Mouse (Mus musculus) midbrain, postnatal 0 days (tissue): ENCODE data around the gene Fbf1. TPM values are rescaled to one million over a fixed set of nuclear protein-coding genes. Genes with fewer than 3 reads are reported as not detected.

Experiments used
- ATAC-seq: fragments of 200-750 bp; cut with Nextera tagmentation; 2 replicates; pipeline ENCODE4 v1.8.0; 2017; ENCODE audit warnings: moderate number of reproducible peaks, mild to moderate bottlenecking, moderate TSS enrichment, moderate library complexity; ENCODE audit not compliant: low FRiP score
- DNase-seq: peaks from one replicate; pipeline ENCODE4 v3.0.0-alpha.2; 2015; ENCODE audit warnings: low spot score
- H3K27ac ChIP-seq: fragments of 300-500 bp; sonication (generic); 2 replicates; pipeline ENCODE4 v1.5.1; 2014; ENCODE audit warnings: low read depth, mild to moderate bottlenecking, low read length, mixed read lengths
- H3K27me3 ChIP-seq: fragments of 300-500 bp; sonication (generic); 2 replicates; pipeline ENCODE4 v1.6.1; 2014; ENCODE audit warnings: low read length, control low read depth, mixed read lengths; ENCODE audit not compliant: insufficient read depth
- H3K36me3 ChIP-seq: fragments of 300-500 bp; sonication (generic); 2 replicates; pipeline ENCODE4 v1.6.1; 2014; ENCODE audit warnings: low read length, control low read depth, mixed read lengths; ENCODE audit not compliant: insufficient read depth
- H3K4me1 ChIP-seq: fragments of 300-500 bp; sonication (generic); 2 replicates; pipeline ENCODE4 v1.6.1; 2014; ENCODE audit warnings: mild to moderate bottlenecking, control low read depth, antibody characterized with exemption, low read length, mixed read lengths; ENCODE audit not compliant: insufficient read depth
- H3K4me2 ChIP-seq: fragments of 300-500 bp; sonication (generic); 2 replicates; pipeline ENCODE4 v1.6.1; 2014; ENCODE audit warnings: low read depth, mild to moderate bottlenecking, low read length, mixed read lengths; ENCODE audit not compliant: poor library complexity, severe bottlenecking
- H3K4me3 ChIP-seq: fragments of 300-500 bp; sonication (generic); 2 replicates; pipeline ENCODE4 v1.5.1; 2014; ENCODE audit warnings: low read depth, mild to moderate bottlenecking, low read length, moderate library complexity
- H3K9ac ChIP-seq: fragments of 300-500 bp; sonication (generic); replicated peaks from 2 replicates; pipeline ENCODE4 v1.6.1; 2014; ENCODE audit warnings: mild to moderate bottlenecking, low read length, moderate library complexity, mixed read lengths; ENCODE audit not compliant: poor library complexity, severe bottlenecking
- H3K9me3 ChIP-seq: fragments of 300-500 bp; sonication (generic); 2 replicates; pipeline ENCODE4 v1.6.1; 2016; ENCODE audit warnings: low read length, control low read depth
- CTCF ChIP-seq: IDR thresholded peaks from 2 replicates; pipeline ENCODE4 v1.5.1; 2016; ENCODE audit warnings: antibody characterized with exemption, mild to moderate bottlenecking
- WGBS: fragments of 180-500 bp; shearing (Covaris S2); extraction: QIAGEN DNeasy Blood & Tissue Kit; methylation state at CpG from one replicate; pipeline ENCODE4 v1.1.7; 2014; 5-methylcytosine and 5-hydroxymethylcytosine counted together
- polyA plus RNA-seq: library from polyadenylated mRNA; unstranded; fragments of >200 nt; fragmentation: Nextera tagmentation; extraction: Ambion mirVana; gene quantifications from 2 replicates; pipeline ENCODE4 v1.2.1, GENCODE M21; 2015
- total RNA-seq: library from RNA; depleted of rRNA; stranded (reverse); fragments of >200 nt; gene quantifications from 2 replicates; pipeline ENCODE4 v1.2.3, GENCODE M21; 2014

Gene Fbf1
- total and polyA plus RNA-seq, 2 experiments from 2014 or later, result 43.7 to 83.0 TPM

GRCm38 (mm10) chr11:116130488-116131205 lies 37.3 kb downstream of the Fbf1 start, which contains the start of gene Trim65:
TSS of gene Trim65 (minus strand) at chr11:116131128.
- peak; percentile 93 for DNase-seq
- ATAC-seq, result peak; percentile 89
- WGBS, result 1% methylated on average over 67 of the region's 69 CpGs
- peak within 1 kb of the TSS; percentile 89 for H3K27ac ChIP-seq
- peaks cover 35% of the 10 kb centered on the region for H3K36me3 ChIP-seq
- H3K4me3 ChIP-seq, result peak within 1 kb of the TSS; percentile 57
- H3K4me1 ChIP-seq, result peaks cover 6% of the 10 kb centered on the region; the same call in 1 of the 2 replicates
- H3K4me2 ChIP-seq, result peak within 1 kb of the TSS; percentile 73
- TF ChIP-seq CTCF, result peak; percentile 95
- peak within 1 kb of the TSS; percentile 79 for H3K9ac ChIP-seq
- H3K27me3 ChIP-seq, result no peaks in the 10 kb centered on the region
- no peaks in the 10 kb centered on the region for H3K9me3 ChIP-seq

- H3K9me3 ChIP-seq, result no peaks in the 10 kb centered on the region
- H3K36me3 ChIP-seq, result peaks cover 35% of the 10 kb centered on the region
- H3K4me2 ChIP-seq, result peak overlapping the region; percentile 73
- H3K27ac ChIP-seq, result peak overlapping the region; percentile 89
- TF ChIP-seq CTCF, result no peak
- peak overlapping the region; percentile 79 for H3K9ac ChIP-seq
- 29% methylated on average over 8 of the region's 8 CpGs for WGBS
- H3K4me1 ChIP-seq, result peaks cover 6% of the 10 kb centered on the region; the same call in 1 of the 2 replicates
- DNase-seq (no peak), ATAC-seq (peak; percentile 24)
- peak overlapping the region; percentile 57 for H3K4me3 ChIP-seq
- H3K27me3 ChIP-seq, result no peaks in the 10 kb centered on the region
These were observed 37.9 kb downstream of the Fbf1 start for GRCm38 (mm10) chr11:116129993-116130487.

GRCm38 (mm10) chr11:116129091-116129790 lies 38.7 kb downstream of the Fbf1 start:
- Histone ChIP-seq H3K36me3 (peaks cover 27% of the 10 kb centered on the region), H3K4me1 (peaks cover 6% of the 10 kb centered on the region; the same call in 1 of the 2 replicates), H3K4me2 (peak overlapping the region; percentile 73; the same call in 1 of the 2 replicates), H3K27ac (0 out of 2 replicates have a peak overlapping the region, but pooled peaks have one; percentile 89), H3K9me3 (no peaks in the 10 kb centered on the region), H3K4me3 (no peak overlapping the region), H3K9ac (no peak overlapping the region; the same call in 1 of the 2 replicates), H3K27me3 (no peaks in the 10 kb centered on the region)
- no peak for ATAC-seq
- no peak for TF ChIP-seq CTCF
- WGBS, result 82% methylated on average over 9 of the region's 9 CpGs
- DNase-seq, result no peak

- Histone ChIP-seq H3K36me3 (peaks cover 19% of the 10 kb centered on the region), H3K27ac (no peak overlapping the region), H3K4me2 (no peak overlapping the region), H3K9ac (no peak overlapping the region), H3K27me3 (no peaks in the 10 kb centered on the region), H3K4me1 (peaks cover 6% of the 10 kb centered on the region; the same call in 1 of the 2 replicates), H3K4me3 (no peak overlapping the region), H3K9me3 (no peaks in the 10 kb centered on the region)
- ATAC-seq (no peak), DNase-seq (peak; percentile 55)
- 75% methylated on average over 9 of the region's 9 CpGs for WGBS
- TF ChIP-seq CTCF, result no peak
These were observed 40.0 kb downstream of the Fbf1 start for GRCm38 (mm10) chr11:116127986-116128385.

- no peak within 1 kb of the TSS for H3K4me3 ChIP-seq
- no peak for DNase-seq
- no peak for ATAC-seq
- 32% methylated on average over 23 of the region's 23 CpGs for WGBS
- H3K9me3 ChIP-seq, result no peaks in the 10 kb centered on the region
- peaks cover 6% of the 10 kb centered on the region; the same call in 1 of the 2 replicates for H3K4me1 ChIP-seq
- no peak within 1 kb of the TSS for H3K9ac ChIP-seq
- H3K36me3 ChIP-seq, result peaks cover 13% of the 10 kb centered on the region
- H3K27me3 ChIP-seq, result no peaks in the 10 kb centered on the region
- no peak within 1 kb of the TSS for H3K27ac ChIP-seq
- TF ChIP-seq CTCF, result no peak
- no peak within 1 kb of the TSS for H3K4me2 ChIP-seq
These were observed 40.6 kb downstream of the Fbf1 start, which contains the start of gene Trim47 for GRCm38 (mm10) chr11:116127156-116127980. TSS of gene Trim47 (minus strand) at chr11:116127210.
